Mouse (Mus musculus): ENCODE measurements around the gene Dcdc2b.

- no peak for TF ChIP-seq NANOG (IDR thresholded peaks at IDR 0.05; ENCODE audit: borderline replicate concordance, low read length)
- no peak for TF ChIP-seq CTCF (conservative IDR thresholded peaks at IDR 0.05; ENCODE audit: low read length)
Measured at GRCm38 (mm10) chr4:129578466-129578865, 35.6 kb downstream of the Dcdc2b start, which contains the start of gene Fam167b.

Data from E14TG2a.4 (cell line).